Mouse (Mus musculus): ENCODE data around the gene Olfr1256. TPM values are rescaled to one million over a fixed set of nuclear protein-coding genes. Genes with fewer than 3 reads are reported as not detected.

The Olfr1256 gene
- total RNA-seq (2023), result not detected

GRCm38 (mm10) chr2:89841455-89841854, at the start of gene Olfr1256:
Gene Olfr1256, minus strand, starts transcription at chr2:89841555.

DNA sequence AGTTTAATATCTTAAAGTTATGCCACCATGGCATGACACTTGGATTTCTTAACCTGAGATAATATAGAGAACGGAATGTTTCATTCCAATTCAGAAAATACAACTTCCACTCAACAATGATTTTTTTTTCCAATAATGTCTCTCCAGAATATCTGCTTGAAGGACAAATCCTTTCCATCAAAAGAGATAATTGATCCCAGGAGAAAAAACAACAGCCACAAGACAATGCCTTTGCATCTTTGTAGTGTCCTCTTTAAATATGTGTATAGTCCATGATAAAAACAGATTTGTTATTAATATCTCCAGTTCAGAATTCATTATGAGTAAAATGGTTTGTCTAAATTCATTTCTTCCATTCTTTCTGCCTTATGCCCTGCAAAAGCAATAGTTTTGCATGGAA, 36.8 kb upstream of the Olfr1256 start, which contains the start of gene Olfr1257:
TSS of gene Olfr1257 (plus strand) at position 301 of the 400 bp plus-strand sequence.

GRCm38 (mm10) chr2:89848105-89848504, 6.8 kb upstream of the Olfr1256 start, which contains the start of gene Olfr48:
Gene Olfr48, minus strand, starts transcription at chr2:89848205.

DNA sequence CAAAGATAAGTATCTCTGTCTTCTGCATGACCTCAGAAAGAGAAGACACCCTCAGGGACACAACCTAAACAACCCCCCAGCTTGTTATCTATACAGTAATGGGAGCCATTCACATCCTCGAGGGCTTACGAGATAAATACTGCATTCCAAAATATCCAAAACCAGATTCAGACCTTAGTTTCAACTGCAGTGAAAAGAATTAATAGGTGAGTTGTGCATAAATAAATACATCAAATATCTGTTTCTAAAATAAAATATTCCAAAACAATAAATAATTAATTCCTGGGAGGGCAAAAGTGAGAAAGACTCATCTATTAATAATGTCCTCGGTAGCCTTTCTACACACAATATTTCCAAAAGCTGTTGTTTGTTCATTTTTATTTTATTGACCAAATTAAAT, 29.6 kb downstream of the Olfr1256 start, which contains the start of gene Olfr1255:
TSS of gene Olfr1255 (plus strand) at position 301 of the 400 bp plus-strand sequence.

DNA sequence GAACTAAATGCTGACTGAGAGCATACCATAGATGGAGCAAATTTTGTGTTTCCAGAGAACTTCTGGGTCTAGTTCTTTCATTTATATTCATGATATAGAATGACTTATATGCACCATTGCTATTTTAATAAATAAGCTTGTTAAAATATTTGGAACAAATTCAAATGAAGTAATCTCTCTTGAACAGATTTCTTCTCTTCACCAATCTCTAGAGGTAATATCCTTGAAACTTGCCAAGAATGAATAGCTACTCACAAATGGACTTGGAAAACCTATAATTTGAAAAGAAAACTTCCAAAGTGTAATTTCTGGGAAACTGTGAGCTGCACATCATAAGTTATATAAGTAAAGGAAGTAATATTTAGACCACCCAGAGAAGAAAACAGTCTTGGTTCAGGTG, 47.8 kb downstream of the Olfr1256 start, which contains the start of gene Olfr1254:
TSS of gene Olfr1254 (minus strand) at position 101 of the 400 bp plus-strand sequence.

Other genes starting within 250 kb of the Olfr1256 start
- not detected for gene Olfr1246, start 248.4 kb downstream of the Olfr1256 start, total RNA-seq (2023)
- under 1 TPM; 0.18 to 0.20 TPM for gene Olfr1247, start 227.4 kb downstream of the Olfr1256 start, total RNA-seq (2023)
- gene Olfr1248, start 223.3 kb downstream of the Olfr1256 start, total RNA-seq (2023), result not detected
- gene Olfr1249, start 206.6 kb downstream of the Olfr1256 start, total RNA-seq (2023), result not detected
- gene Olfr1250, start 180.1 kb downstream of the Olfr1256 start, total RNA-seq (2023), result not detected
- not detected for gene Olfr1251, start 169.6 kb downstream of the Olfr1256 start, total RNA-seq (2023)
- not detected for gene Olfr1252, start 116.5 kb downstream of the Olfr1256 start, total RNA-seq (2023)
- not detected for gene Olfr1253, start 84.5 kb downstream of the Olfr1256 start, total RNA-seq (2023)
- gene Olfr1254, start 47.9 kb downstream of the Olfr1256 start, total RNA-seq (2023), result not detected
- gene Olfr1255, start 29.5 kb downstream of the Olfr1256 start, total RNA-seq (2023), result not detected
- gene Olfr48, start 6.7 kb upstream of the Olfr1256 start, total RNA-seq (2023), result not detected
- not detected for gene Olfr1257, start 36.9 kb upstream of the Olfr1256 start, total RNA-seq (2023)
- gene Olfr1258, start 85.8 kb upstream of the Olfr1256 start, total RNA-seq (2023), result not detected
- not detected for gene Olfr1259, start 107.1 kb upstream of the Olfr1256 start, total RNA-seq (2023)
- gene Olfr1260, start 132.8 kb upstream of the Olfr1256 start, total RNA-seq (2023), result not detected
- not detected for gene Olfr1261, start 149.7 kb upstream of the Olfr1256 start, total RNA-seq (2023)
- not detected for gene Olfr1262, start 158.6 kb upstream of the Olfr1256 start, total RNA-seq (2023)
- gene Olfr1263, start 170.6 kb upstream of the Olfr1256 start, total RNA-seq (2023), result not detected
- gene Olfr1264, start 184.0 kb upstream of the Olfr1256 start, total RNA-seq (2023), result not detected
- not detected for gene Olfr1265, start 193.8 kb upstream of the Olfr1256 start, total RNA-seq (2023)
- gene Olfr140, start 222.0 kb upstream of the Olfr1256 start, total RNA-seq (2023), result not detected

All from neutrophil, adult 59 days (primary cell).